Mouse (Mus musculus) ES-Bruce4 (cell line): ENCODE data around the gene Serpinf1. TPM values are rescaled to one million over a fixed set of nuclear protein-coding genes. Genes with fewer than 3 reads are reported as not detected.

Experiments
- H3K27ac ChIP-seq: 2 replicates; pipeline ENCODE4 v1.5.1; 2012; ENCODE audit warnings: low read length, inconsistent platforms; ENCODE audit not compliant: insufficient read depth
- H3K27me3 ChIP-seq: 2 replicates; pipeline ENCODE4 v1.6.1; 2012; ENCODE audit warnings: mild to moderate bottlenecking, low read length, inconsistent platforms; ENCODE audit not compliant: control insufficient read depth, poor library complexity, insufficient read depth, severe bottlenecking
- H3K36me3 ChIP-seq: 2 replicates; pipeline ENCODE4 v1.6.1; 2012; ENCODE audit warnings: inconsistent platforms, mild to moderate bottlenecking, low read length, moderate library complexity; ENCODE audit not compliant: control insufficient read depth, poor library complexity, insufficient read depth, severe bottlenecking
- H3K4me1 ChIP-seq: one replicate; pipeline ENCODE4 v1.8.1; 2011; ENCODE audit warnings: low read length; ENCODE audit not compliant: control insufficient read depth, insufficient read depth
- H3K4me3 ChIP-seq: 2 replicates; pipeline ENCODE4 v1.5.1; 2011; ENCODE audit warnings: low read depth, mild to moderate bottlenecking, low read length
- H3K9ac ChIP-seq: 2 replicates; pipeline ENCODE4 v1.6.1; 2012; ENCODE audit warnings: low read depth, mild to moderate bottlenecking, inconsistent platforms; ENCODE audit not compliant: poor library complexity, severe bottlenecking
- H3K9me3 ChIP-seq: replicated peaks from 2 replicates; pipeline ENCODE4 v1.6.1; 2012; ENCODE audit warnings: mild to moderate bottlenecking, low read length, inconsistent platforms; ENCODE audit not compliant: control insufficient read depth, poor library complexity, insufficient read depth, severe bottlenecking
- CTCF ChIP-seq: IDR thresholded peaks from one replicate; pipeline ENCODE4 v1.8.1; 2011; ENCODE audit warnings: low read depth, low read length
- polyA plus RNA-seq: library from polyadenylated mRNA; stranded (reverse); fragments of >200 nt; gene quantifications from 2 replicates; pipeline ENCODE4 v1.2.4, GENCODE M21; 2011; ENCODE audit warnings: low read depth; ENCODE audit not compliant: missing spikeins, insufficient read depth, insufficient read length

Serpinf1 gene
- polyA plus RNA-seq, 1 experiment = 4.9 TPM

DNA sequence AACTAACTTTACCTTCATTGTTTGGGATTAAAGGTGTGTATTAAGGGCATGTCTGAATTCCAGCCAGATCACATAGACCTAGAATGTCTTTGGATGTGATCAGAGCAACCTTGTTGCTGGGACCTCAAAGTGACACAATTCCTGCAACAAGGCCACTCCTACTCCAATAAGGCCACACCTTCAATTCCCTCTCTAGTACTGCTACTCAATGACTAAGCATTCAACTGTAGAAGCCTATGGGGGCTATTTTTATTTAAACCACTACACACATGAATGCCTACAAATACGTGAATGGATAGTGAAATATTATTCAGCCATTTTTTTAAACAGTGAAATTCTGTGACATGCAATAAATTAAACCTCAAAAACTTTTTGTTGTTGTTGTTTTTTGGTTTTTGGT lies 45.4 kb downstream of the Serpinf1 start:
- H3K4me1 ChIP-seq = no peaks in the 10 kb centered on the region
- H3K9me3 ChIP-seq = peaks cover under 1% of the 10 kb centered on the region; the same call in 1 of the 2 replicates
- no peak overlapping the region for H3K9ac ChIP-seq
- no peak overlapping the region for H3K4me3 ChIP-seq
- no peak overlapping the region for H3K27ac ChIP-seq
- no peaks in the 10 kb centered on the region for H3K36me3 ChIP-seq
- TF ChIP-seq CTCF = no peak
- H3K27me3 ChIP-seq = no peaks in the 10 kb centered on the region

Other genes with a start within 250 kb of the Serpinf1 start
- 13.1 and 14.2 TPM in 2 replicates for gene Ovca2, start 243.9 kb downstream of the Serpinf1 start, polyA plus RNA-seq
- gene Dph1, start 231.5 kb downstream of the Serpinf1 start, polyA plus RNA-seq = 11.9 and 16.6 TPM in 2 replicates
- gene Rtn4rl1, start 228.9 kb downstream of the Serpinf1 start, polyA plus RNA-seq = 0.96 and 1.6 TPM in 2 replicates
- gene Rpa1, start 74.4 kb downstream of the Serpinf1 start, polyA plus RNA-seq = 127 and 155 TPM in 2 replicates
- 9.1 and 11.2 TPM in 2 replicates for gene Smyd4, start 74.3 kb downstream of the Serpinf1 start, polyA plus RNA-seq
- gene Serpinf2, start 16.9 kb upstream of the Serpinf1 start, polyA plus RNA-seq = not detected in 2 replicates
- 4.9 and 8.4 TPM in 2 replicates for gene Wdr81, start 32.0 kb upstream of the Serpinf1 start, polyA plus RNA-seq
- gene Tlcd2, start 39.0 kb upstream of the Serpinf1 start, polyA plus RNA-seq = 3.6 and 6.8 TPM in 2 replicates
- 210 and 212 TPM in 2 replicates for gene Prpf8, start 64.1 kb upstream of the Serpinf1 start, polyA plus RNA-seq
- gene Rilp, start 87.4 kb upstream of the Serpinf1 start, polyA plus RNA-seq = not detected in 2 replicates
- gene Scarf1, start 90.8 kb upstream of the Serpinf1 start, polyA plus RNA-seq = 0.76 and 1.0 TPM in 2 replicates
- 11.3 and 17.5 TPM in 2 replicates for gene Slc43a2, start 109.0 kb upstream of the Serpinf1 start, polyA plus RNA-seq
- 70.5 and 71.4 TPM in 2 replicates for gene Pitpna, start 165.4 kb upstream of the Serpinf1 start, polyA plus RNA-seq
- gene Inpp5k, start 208.3 kb upstream of the Serpinf1 start, polyA plus RNA-seq = 20.5 and 22.6 TPM in 2 replicates
- 78.7 and 82.9 TPM in 2 replicates for gene Myo1c, start 227.8 kb upstream of the Serpinf1 start, polyA plus RNA-seq